Mouse (Mus musculus): Measurements from ENCODE around the gene Cd3g. TPM values are rescaled to one million over a fixed set of nuclear protein-coding genes. Genes with fewer than 3 reads are reported as not detected.

Cd3g gene
- polyA plus RNA-seq, 1 experiment from 2014 or later: 0.22 TPM

DNA sequence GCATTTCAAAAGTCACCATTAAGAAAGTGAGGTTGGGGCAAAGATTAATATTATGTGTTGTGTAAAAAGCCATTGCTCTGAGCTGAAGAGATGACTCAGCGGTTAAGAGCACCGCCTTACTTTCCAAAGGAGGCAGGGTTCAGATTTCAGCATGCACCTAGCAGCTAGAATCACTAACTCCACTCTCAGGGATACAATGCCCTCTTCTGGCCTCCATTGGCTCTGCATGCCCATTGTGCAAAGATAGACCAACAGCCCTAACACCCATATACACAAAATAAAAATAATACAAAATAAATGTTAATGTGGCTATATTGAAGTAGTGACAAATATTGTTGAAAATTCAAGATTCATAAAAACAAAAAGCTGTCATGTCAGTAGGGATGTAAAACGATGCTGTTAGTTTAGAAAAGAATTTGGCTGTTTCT lies 13.4 kb downstream of the Cd3g start:
- no peak overlapping the region for H3K27ac ChIP-seq (replicated peaks)
- peaks cover 11% of the 10 kb centered on the region for H3K36me3 ChIP-seq (replicated peaks)
- H3K4me2 ChIP-seq: no peak overlapping the region
- no peak for ATAC-seq (ENCODE audit: insufficient read depth)
- no peak overlapping the region for H3K4me3 ChIP-seq (replicated peaks)
- no peaks in the 10 kb centered on the region for H3K9me3 ChIP-seq (replicated peaks)
- WGBS (ENCODE audit: insufficient replicate concordance): 14% methylated on average over 3 of the region's 3 CpGs
- peaks cover 15% of the 10 kb centered on the region for H3K27me3 ChIP-seq
- no peak overlapping the region for H3K9ac ChIP-seq
- H3K4me1 ChIP-seq (replicated peaks): peaks cover 27% of the 10 kb centered on the region

DNA sequence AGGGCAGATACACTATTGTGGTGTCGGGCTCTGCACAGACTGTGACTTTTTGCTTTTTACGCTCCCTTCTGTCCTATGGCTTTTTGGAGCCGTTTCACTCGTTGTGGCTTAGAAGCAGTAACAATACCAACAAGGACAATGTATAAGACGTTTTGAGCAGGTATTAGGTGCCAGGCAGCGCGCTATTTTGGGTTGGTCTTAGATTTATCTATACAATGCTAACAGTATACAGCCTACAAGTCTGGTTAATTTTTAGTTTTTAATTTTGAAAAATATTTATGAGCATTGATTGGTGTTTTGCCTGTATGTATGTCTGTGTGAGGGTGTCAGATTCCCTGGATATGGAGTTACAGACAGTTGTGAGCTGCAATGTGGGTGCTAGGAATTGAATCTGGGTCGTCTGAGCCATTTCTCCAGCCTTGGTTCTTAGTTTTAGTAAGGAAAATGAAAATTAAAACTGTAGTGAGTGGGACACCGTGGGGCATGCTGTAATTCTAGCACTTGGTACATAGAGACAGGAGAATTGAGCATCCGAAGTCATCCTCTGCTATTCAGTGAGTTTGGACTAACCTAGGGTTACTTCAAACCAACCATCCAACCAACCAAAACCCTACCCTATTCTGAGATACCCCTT lies 14.3 kb downstream of the Cd3g start:
- Histone ChIP-seq H3K4me1 (replicated peaks) (peaks cover 27% of the 10 kb centered on the region), H3K4me3 (replicated peaks) (peak overlapping the region; percentile 83), H3K27ac (replicated peaks) (peak overlapping the region; percentile 79), H3K9me3 (replicated peaks) (no peaks in the 10 kb centered on the region), H3K4me2 (peak overlapping the region; percentile 86), H3K36me3 (replicated peaks) (peaks cover 20% of the 10 kb centered on the region), H3K27me3 (peaks cover 11% of the 10 kb centered on the region), H3K9ac (peak overlapping the region; percentile 23; the same call in 1 of the 2 replicates)
- ATAC-seq (ENCODE audit: insufficient read depth): no peak; the same call in 1 of the 2 replicates
- 9% methylated on average over 10 of the region's 10 CpGs for WGBS (ENCODE audit: insufficient replicate concordance)

DNA sequence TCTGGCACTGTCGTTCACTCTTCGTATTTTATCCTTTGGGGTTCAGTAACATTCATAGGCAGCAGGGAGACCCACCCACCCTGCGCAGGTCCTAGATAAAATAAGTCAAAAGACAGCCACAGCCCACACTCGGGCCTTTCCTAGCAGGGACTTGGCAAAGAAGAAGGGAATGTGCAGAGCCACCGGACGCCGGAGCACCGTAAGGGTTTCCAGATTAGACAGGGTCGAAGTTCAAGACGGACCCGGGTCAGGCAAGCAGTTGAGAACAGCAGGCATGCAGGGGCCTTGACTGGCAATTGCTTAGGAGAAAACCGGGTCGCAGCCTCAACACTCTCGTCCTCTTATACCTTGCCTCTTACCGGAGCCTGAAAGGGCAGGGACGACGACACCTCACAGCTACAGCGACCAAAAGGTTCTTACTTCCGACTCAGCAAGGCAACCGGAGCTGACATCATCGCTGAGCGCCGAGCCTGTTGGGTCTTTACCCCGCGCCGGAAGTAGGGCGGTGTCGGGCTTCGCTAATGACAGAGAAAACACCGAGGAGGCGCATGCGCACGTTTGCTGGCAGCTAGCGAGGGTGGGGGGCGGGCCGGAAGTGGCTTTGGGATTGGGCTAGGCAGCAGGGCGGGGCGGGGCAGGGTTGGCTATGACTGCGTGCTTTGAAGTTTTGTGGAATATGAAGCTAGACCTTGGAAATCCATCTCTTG lies 15.0 kb downstream of the Cd3g start, which contains the start of gene Ube4a:
Ube4a (minus strand) TSS at position 475 of the 707 bp plus-strand sequence.
- Histone ChIP-seq H3K4me3 (replicated peaks) (peak within 1 kb of the TSS; percentile 83), H3K9ac (peak within 1 kb of the TSS; percentile 75), H3K36me3 (replicated peaks) (peaks cover 26% of the 10 kb centered on the region), H3K9me3 (replicated peaks) (no peaks in the 10 kb centered on the region), H3K27ac (replicated peaks) (peak within 1 kb of the TSS; percentile 83), H3K27me3 (peaks cover 6% of the 10 kb centered on the region), H3K4me1 (replicated peaks) (peaks cover 27% of the 10 kb centered on the region), H3K4me2 (peak within 1 kb of the TSS; percentile 86)
- under 1% methylated on average over 39 of the region's 39 CpGs for WGBS (ENCODE audit: insufficient replicate concordance)
- ATAC-seq (ENCODE audit: insufficient read depth): peak; percentile 95

DNA sequence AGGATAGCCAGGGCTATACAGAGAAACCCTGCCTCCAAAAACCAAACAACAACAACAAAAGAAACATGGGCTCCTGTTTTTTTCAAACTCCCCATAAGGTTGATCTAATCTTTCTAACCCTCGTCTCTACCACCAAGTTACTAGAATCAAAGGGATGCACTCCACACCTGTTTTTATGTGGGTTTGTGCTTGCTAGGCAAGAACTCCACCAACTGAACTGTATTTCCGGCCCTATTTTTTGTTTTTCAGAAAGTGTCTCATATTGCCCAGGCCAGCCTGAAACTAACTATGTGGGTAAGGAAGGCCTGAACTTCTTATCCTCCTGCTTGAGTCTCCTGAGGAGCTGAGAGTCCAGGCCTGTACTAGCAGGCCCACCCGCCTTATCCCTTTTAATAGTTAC lies 25.8 kb downstream of the Cd3g start:
- Histone ChIP-seq H3K36me3 (replicated peaks) (peaks cover 81% of the 10 kb centered on the region), H3K4me1 (replicated peaks) (no peaks in the 10 kb centered on the region), H3K9me3 (replicated peaks) (no peaks in the 10 kb centered on the region), H3K27me3 (no peaks in the 10 kb centered on the region), H3K4me3 (replicated peaks) (no peak overlapping the region), H3K27ac (replicated peaks) (no peak overlapping the region), H3K9ac (no peak overlapping the region), H3K4me2 (no peak overlapping the region)
- 70% methylated on average over 3 of the region's 3 CpGs for WGBS (ENCODE audit: insufficient replicate concordance)
- ATAC-seq (ENCODE audit: insufficient read depth): no peak

DNA sequence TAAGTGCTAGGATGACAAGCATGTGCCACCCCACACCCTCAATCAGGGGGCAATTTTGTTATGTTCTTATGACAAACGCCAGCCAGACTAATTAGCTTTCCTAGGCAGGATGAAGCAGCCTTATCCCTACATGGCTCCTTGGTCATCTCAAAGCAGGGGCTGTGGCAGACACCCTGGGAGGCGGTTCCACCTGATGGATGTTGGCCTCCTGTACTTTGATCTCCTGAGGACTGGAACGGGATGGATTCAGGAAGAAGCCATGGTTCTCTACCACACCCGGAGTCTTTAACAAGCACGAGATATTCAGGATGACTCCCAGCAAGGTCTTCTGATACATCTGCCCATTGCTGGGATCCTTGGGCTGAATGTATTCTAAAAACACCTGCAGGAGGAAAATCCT lies 32.4 kb downstream of the Cd3g start:
- WGBS (ENCODE audit: insufficient replicate concordance): 86% methylated on average over 5 of the region's 5 CpGs
- no peaks in the 10 kb centered on the region for H3K27me3 ChIP-seq
- no peaks in the 10 kb centered on the region for H3K4me1 ChIP-seq (replicated peaks)
- no peaks in the 10 kb centered on the region for H3K9me3 ChIP-seq (replicated peaks)
- ATAC-seq (ENCODE audit: insufficient read depth): no peak
- no peak overlapping the region for H3K9ac ChIP-seq
- H3K4me3 ChIP-seq (replicated peaks): no peak overlapping the region
- no peak overlapping the region for H3K4me2 ChIP-seq
- no peak overlapping the region for H3K27ac ChIP-seq (replicated peaks)
- peaks cover 96% of the 10 kb centered on the region for H3K36me3 ChIP-seq (replicated peaks)

DNA sequence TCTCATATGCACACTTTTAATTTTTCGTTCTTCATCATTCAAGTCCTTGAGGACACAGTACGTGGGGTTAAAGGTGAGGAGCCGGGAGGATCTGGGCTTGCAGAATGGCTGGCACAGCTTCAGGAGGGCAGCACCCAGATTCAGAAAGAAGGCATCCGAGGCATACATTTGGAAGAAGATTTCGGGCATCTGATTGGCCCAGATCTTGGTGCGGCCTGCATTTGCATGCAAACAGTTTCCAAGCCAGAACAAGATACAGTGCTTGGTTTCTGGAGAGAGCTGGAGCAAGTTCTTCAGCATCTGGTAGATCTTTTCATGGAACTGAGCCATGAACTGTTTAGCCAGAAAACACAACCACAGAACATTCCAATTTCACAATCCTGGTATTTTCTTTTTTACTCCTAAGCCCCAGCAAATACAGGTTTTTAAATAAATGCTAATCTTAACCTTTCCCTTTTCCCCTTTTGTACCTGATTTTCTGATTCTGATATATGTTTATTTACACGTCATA lies 34.0 kb downstream of the Cd3g start:
- 83% methylated on average over 7 of the region's 7 CpGs for WGBS (ENCODE audit: insufficient replicate concordance)
- no peak overlapping the region for H3K4me3 ChIP-seq (replicated peaks)
- H3K36me3 ChIP-seq (replicated peaks): peaks cover 96% of the 10 kb centered on the region

DNA sequence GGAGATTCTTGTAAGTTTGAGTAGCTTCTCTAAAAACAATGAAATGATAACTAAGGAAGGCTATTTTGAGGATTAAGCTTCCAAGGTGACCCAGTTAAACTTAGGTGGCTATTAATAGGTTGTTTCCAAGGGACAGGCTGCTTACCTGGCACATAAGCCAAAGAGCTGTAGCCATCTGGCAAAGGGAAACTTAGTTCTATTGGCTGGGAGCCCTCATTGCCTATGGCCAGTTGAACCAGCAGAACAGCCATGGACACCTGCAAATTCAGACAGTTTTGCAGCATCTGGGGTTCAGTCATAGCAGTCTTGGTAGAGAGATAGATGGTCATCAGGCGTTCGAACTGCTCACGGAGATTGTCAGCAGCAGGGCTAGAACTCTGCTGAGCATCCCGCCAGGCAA lies 37.8 kb downstream of the Cd3g start:
- Histone ChIP-seq H3K27me3 (no peaks in the 10 kb centered on the region), H3K27ac (replicated peaks) (no peak overlapping the region), H3K4me2 (no peak overlapping the region), H3K4me1 (replicated peaks) (no peaks in the 10 kb centered on the region), H3K9me3 (replicated peaks) (no peaks in the 10 kb centered on the region), H3K4me3 (replicated peaks) (no peak overlapping the region), H3K9ac (no peak overlapping the region), H3K36me3 (replicated peaks) (peaks cover 91% of the 10 kb centered on the region)
- ATAC-seq (ENCODE audit: insufficient read depth): no peak
- 78% methylated on average over 4 of the region's 4 CpGs for WGBS (ENCODE audit: insufficient replicate concordance)

More for the DNA sequence above, 34.0 kb downstream of the Cd3g start:
- H3K9me3 ChIP-seq (replicated peaks): no peaks in the 10 kb centered on the region
- ATAC-seq (ENCODE audit: insufficient read depth): no peak
- H3K27me3 ChIP-seq: no peaks in the 10 kb centered on the region
- H3K4me2 ChIP-seq: no peak overlapping the region
- no peaks in the 10 kb centered on the region for H3K4me1 ChIP-seq (replicated peaks)
- H3K27ac ChIP-seq (replicated peaks): no peak overlapping the region
- H3K9ac ChIP-seq: no peak overlapping the region

DNA sequence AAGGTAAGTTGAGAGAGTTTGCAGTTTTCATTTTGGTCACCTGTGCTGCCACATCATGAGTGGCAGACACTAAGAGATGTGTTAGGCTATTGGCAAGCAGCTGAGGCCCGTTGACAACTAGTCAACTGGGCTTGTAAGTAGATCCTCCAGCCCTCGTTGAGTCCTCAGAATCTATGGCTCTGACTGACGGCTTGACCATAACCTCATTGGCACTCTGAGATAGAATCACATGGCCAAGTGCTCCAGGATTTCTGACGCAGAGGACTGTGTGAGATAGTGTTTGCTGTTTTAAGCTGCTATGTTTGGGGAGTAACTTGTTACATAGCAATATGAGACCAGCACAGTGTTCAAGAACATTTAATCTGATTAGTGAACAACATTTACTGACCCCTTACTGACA lies 38.5 kb downstream of the Cd3g start:
- no peak overlapping the region for H3K9ac ChIP-seq
- H3K9me3 ChIP-seq (replicated peaks): no peaks in the 10 kb centered on the region
- WGBS (ENCODE audit: insufficient replicate concordance): 81% methylated on average over 4 of the region's 4 CpGs
- H3K4me3 ChIP-seq (replicated peaks): no peak overlapping the region
- no peak overlapping the region for H3K4me2 ChIP-seq
- no peak for ATAC-seq (ENCODE audit: insufficient read depth)
- H3K36me3 ChIP-seq (replicated peaks): peaks cover 91% of the 10 kb centered on the region
- H3K4me1 ChIP-seq (replicated peaks): no peaks in the 10 kb centered on the region
- no peak overlapping the region for H3K27ac ChIP-seq (replicated peaks)
- H3K27me3 ChIP-seq: no peaks in the 10 kb centered on the region

DNA sequence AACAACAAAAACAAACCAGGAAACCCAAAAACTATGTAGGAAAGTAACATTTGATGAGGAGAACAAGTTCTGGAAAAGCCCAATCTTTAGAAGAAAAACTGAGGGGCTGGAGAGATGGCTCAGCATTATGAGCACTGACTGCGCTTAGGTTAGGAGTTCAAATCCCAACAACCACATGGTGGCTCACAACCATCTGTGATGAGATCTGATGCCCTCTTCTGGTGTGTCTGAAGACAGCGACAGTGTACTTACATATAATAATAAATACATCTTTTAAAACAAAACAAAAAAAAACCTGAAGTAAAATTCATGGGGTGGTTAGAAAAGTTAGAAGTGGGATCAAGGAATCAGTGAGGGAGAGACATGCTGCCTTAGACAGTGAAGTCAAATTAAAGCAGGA lies 58.7 kb downstream of the Cd3g start:
- Histone ChIP-seq H3K27ac (replicated peaks) (peak overlapping the region; percentile 89), H3K4me1 (replicated peaks) (peaks cover 18% of the 10 kb centered on the region), H3K9ac (peak overlapping the region; percentile 94; the same call in 1 of the 2 replicates), H3K36me3 (replicated peaks) (peaks cover 13% of the 10 kb centered on the region), H3K27me3 (no peaks in the 10 kb centered on the region), H3K4me2 (peak overlapping the region; percentile 76), H3K4me3 (replicated peaks) (peak overlapping the region; percentile 94), H3K9me3 (replicated peaks) (no peaks in the 10 kb centered on the region)
- no peak for ATAC-seq (ENCODE audit: insufficient read depth)
- 75% methylated on average over 2 of the region's 2 CpGs for WGBS (ENCODE audit: insufficient replicate concordance)

DNA sequence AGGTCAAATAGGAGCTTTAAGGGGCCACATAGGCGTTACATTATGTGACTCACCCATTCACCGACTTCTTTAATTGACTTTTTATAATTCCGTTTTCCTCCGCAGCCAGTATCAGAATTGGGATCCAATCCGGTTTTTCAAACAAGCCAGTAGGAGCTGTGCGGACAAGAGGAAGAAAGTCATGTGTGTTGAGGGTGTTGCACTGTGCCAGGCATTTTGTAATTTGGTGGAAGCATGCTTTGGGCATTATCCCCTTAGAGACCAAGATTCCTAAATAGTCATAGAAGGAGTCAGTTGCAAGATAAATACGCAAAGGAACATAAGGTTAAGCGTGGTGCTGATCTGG lies 59.1 kb downstream of the Cd3g start:
- ATAC-seq (ENCODE audit: insufficient read depth): peak; percentile 66
- H3K36me3 ChIP-seq (replicated peaks): 0 out of 2 replicates have a peak, but pooled peaks cover 12% of the 10 kb centered on the region
- peak overlapping the region; percentile 94 for H3K4me3 ChIP-seq (replicated peaks)
- peak overlapping the region; percentile 76 for H3K4me2 ChIP-seq
- no peaks in the 10 kb centered on the region for H3K27me3 ChIP-seq
- H3K4me1 ChIP-seq (replicated peaks): peaks cover 18% of the 10 kb centered on the region
- H3K9me3 ChIP-seq (replicated peaks): no peaks in the 10 kb centered on the region
- H3K27ac ChIP-seq (replicated peaks): peak overlapping the region; percentile 89
- 1% methylated on average over 8 of the region's 8 CpGs for whole genome bisulfite sequencing (ENCODE audit: insufficient replicate concordance)
- H3K9ac ChIP-seq: peak overlapping the region; percentile 94

DNA sequence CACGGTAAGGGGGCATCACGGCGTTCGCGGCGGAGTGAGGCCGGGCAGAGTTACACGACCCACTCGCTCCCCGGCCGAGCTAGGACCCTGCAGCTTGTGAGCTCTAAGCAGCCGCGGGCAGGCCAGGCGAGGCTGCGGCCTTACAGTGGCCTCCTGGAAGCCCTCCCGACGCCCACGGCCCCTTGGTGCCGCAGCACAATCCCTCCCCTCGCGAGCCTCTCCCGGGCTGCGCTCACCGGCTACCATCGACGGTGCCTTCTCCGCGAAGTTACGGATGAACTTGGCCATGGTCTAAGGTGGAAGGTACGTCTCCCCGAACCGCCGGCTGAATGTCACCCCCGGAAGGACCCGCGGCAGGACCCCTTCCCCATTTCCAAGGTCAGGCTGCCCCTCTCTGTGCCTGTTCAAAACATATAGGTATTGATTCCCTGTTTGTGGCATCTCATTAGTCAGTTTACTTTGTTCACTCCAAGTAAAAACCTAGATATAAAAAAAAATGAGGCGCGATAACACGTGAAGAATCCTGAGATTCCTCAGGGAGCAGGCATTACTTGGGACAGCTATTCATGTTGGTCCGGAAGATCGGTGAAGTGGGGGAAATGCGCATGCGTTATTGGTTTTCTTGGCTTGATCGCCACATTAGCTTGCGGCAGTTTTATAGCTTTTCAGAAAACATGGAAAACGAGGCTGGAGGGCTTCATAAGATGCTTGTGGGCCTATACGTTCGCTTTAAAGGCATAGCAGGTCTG lies 59.7 kb downstream of the Cd3g start, which contains the start of gene Atp5l:
Atp5l (minus strand) TSS at position 369 of the 749 bp plus-strand sequence.
- H3K4me1 ChIP-seq (replicated peaks): peaks cover 20% of the 10 kb centered on the region
- peak within 1 kb of the TSS; percentile 94 for H3K4me3 ChIP-seq (replicated peaks)
- H3K9me3 ChIP-seq (replicated peaks): no peaks in the 10 kb centered on the region
- peak; percentile 81 for ATAC-seq (ENCODE audit: insufficient read depth)
- peak within 1 kb of the TSS; percentile 89 for H3K27ac ChIP-seq (replicated peaks)
- H3K9ac ChIP-seq: peak within 1 kb of the TSS; percentile 94
- H3K4me2 ChIP-seq: peak within 1 kb of the TSS; percentile 76
- H3K27me3 ChIP-seq: no peaks in the 10 kb centered on the region
- WGBS (ENCODE audit: insufficient replicate concordance): under 1% methylated on average over 48 of the region's 48 CpGs
- 0 out of 2 replicates have a peak, but pooled peaks cover 8% of the 10 kb centered on the region for H3K36me3 ChIP-seq (replicated peaks)
